26 mouse cellular contexts compared by ENCODE assay signal in the genomic region with DNA sequence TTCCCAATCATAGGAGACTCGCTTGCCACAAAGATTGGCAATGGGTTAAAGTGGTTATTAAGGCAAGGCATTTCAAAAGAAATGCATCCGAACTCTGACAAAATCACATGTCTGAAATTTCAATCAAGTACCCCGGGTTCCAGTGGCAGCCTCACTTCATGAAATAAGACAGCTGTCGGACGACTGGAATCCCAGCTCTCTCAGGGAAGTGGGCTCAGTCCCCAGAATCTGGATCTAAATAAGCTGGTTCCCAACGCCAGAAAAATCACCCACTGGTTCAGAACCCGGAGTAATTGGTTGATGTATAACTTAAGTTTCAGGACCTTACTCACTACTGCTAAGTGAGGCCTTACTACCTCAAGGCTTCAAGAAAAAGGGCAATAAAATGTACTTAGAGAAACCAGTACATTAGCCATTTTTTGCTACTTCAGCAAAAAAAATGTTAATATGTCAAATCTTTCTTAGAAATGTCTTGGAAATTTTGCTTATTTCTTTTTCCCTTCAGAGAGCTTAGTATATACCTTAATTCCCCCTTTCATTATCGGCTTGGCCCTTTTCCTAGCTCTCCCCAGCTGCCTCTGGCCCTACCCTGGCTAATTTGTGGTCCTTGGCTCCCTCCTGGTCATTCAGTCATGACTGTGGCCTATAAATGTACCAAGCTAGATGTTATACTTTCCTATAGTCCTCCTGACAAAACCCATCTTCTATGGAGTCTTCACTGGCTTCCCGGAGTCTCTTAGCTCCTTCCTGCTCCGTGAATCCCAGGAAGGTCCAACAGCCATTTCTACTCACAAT.
DNase-seq lines count a peak whose midpoint lies in the region; ATAC-seq and TF ChIP-seq lines count a peak whose summit lies in the region.
"Had no signal": no experiment of that assay in that cellular context is flagged by ENCODE, and none has a peak within 500 bp of the region (broad histone marks: within the 10 kb centered on the region; RNA-seq: fewer than 3 reads in every experiment).

No protein-coding gene starts in this region.

- peak; percentile 4 for DNase-seq in kidney, adult 2 months
- DNase-seq in kidney, adult 9 months = no peak
- DNase-seq in lung, postnatal 25 days (ENCODE audit: low spot score) = no peak
- DNase-seq in ES-E14 (ENCODE audit: low read depth, low spot score) (no peak), MN1 (ENCODE audit: low spot score) (peak; percentile 26)
- DNase-seq: adrenal gland, postnatal 14 days; B cell, adult 2 months; cerebellum, adult 11 months; cerebellum, adult 9-10 months; cerebellum, postnatal 36 days; retina, postnatal 1 day; right cerebral cortex, postnatal 14 days had no signal

- H3K9me3 ChIP-seq in lung, embryonic 15.5 days = no peaks in the 10 kb centered on the region
- no peaks in the 10 kb centered on the region for H3K9me3 ChIP-seq in ES-E14 (ENCODE audit: control insufficient read depth, insufficient read depth, low read depth, low read length)
- H3K9me3 ChIP-seq: G1E; heart, embryonic 10.5 days; limb, embryonic 12.5 days; liver, embryonic 15.5 days; megakaryocyte, embryonic 14.5 days; midbrain, embryonic 13.5 days; neural tube, embryonic 15.5 days; stomach, embryonic 15.5 days had no signal

- H3K4me3 ChIP-seq in kidney, adult 2 months (ENCODE audit: insufficient read depth, low read depth, low read length) = no peak overlapping the region
- H3K4me3 ChIP-seq in lung, embryonic 15.5 days = no peak overlapping the region
- H3K4me3 ChIP-seq in ES-E14 (ENCODE audit: insufficient read depth in 1 of 2, low read depth in 1 of 2, low read length in 2 of 2, poor library complexity in 1 of 2, severe bottlenecking in 1 of 2) = no peak overlapping the region
- H3K4me3 ChIP-seq: heart, embryonic 10.5 days; layer of hippocampus, adult 2 months; left cerebral cortex, adult 2 months; limb, embryonic 12.5 days; liver, embryonic 15.5 days; megakaryocyte, embryonic 14.5 days; midbrain, embryonic 13.5 days; neural tube, embryonic 15.5 days; stomach, embryonic 15.5 days had no signal

- no peaks in the 10 kb centered on the region for H3K36me3 ChIP-seq in kidney, adult 2 months (ENCODE audit: control insufficient read depth, insufficient read depth, low read length)
- no peaks in the 10 kb centered on the region for H3K36me3 ChIP-seq in lung, embryonic 15.5 days
- no peaks in the 10 kb centered on the region for H3K36me3 ChIP-seq in ES-E14 (ENCODE audit: control insufficient read depth, insufficient read depth, low read length, poor library complexity, severe bottlenecking)
- H3K36me3 ChIP-seq: G1E; heart, embryonic 10.5 days; limb, embryonic 12.5 days; liver, embryonic 15.5 days; midbrain, embryonic 13.5 days; neural tube, embryonic 15.5 days; stomach, embryonic 15.5 days had no signal

- H3K27ac ChIP-seq in kidney, adult 2 months (ENCODE audit: insufficient read depth, low read depth, low read length) = no peak overlapping the region
- peak overlapping the region; percentile 41; the same call in 1 of the 2 replicates for H3K27ac ChIP-seq in lung, embryonic 15.5 days
- H3K27ac ChIP-seq in ES-E14 (ENCODE audit: insufficient read depth, low read depth, low read length, poor library complexity, severe bottlenecking) = no peak overlapping the region
- H3K27ac ChIP-seq: heart, embryonic 10.5 days; hindbrain, embryonic 14.5 days; layer of hippocampus, adult 2 months; left cerebral cortex, adult 2 months; limb, embryonic 12.5 days; liver, embryonic 15.5 days; midbrain, embryonic 13.5 days; neural tube, embryonic 15.5 days; stomach, embryonic 15.5 days had no signal

- 64% methylated on average over 10 of the region's 10 CpGs for WGBS in kidney, adult 2 months
- 60% methylated on average over 10 of the region's 10 CpGs for WGBS in lung, embryonic 15.5 days

- no peak overlapping the region for H3K9ac ChIP-seq in lung, embryonic 15.5 days
- H3K9ac ChIP-seq in ES-E14 (ENCODE audit: insufficient read depth, low read depth, low read length, poor library complexity, severe bottlenecking) = no peak overlapping the region
- H3K9ac ChIP-seq: hindbrain, embryonic 14.5 days; limb, embryonic 12.5 days; liver, embryonic 15.5 days; midbrain, embryonic 13.5 days; neural tube, embryonic 15.5 days; stomach, embryonic 15.5 days had no signal

- no peak for ATAC-seq in lung, embryonic 15.5 days (ENCODE audit: borderline replicate concordance, extremely low read depth, low FRiP score, low TSS enrichment)
- ATAC-seq: forebrain, embryonic 14.5 days; intestine, postnatal 0 days; midbrain, embryonic 13.5 days had no signal

- no peak for TF ChIP-seq CTCF in kidney, adult 2 months (conservative IDR thresholded peaks at IDR 0.05; ENCODE audit: insufficient read depth, insufficient read length, low read depth, low read length)

- no peak for TF ChIP-seq POLR2A in kidney, adult 2 months (IDR thresholded peaks at IDR 0.05; ENCODE audit: low read depth, low read length)

- peak overlapping the region; percentile 35; the same call in 1 of the 2 replicates for H3K4me2 ChIP-seq in lung, embryonic 15.5 days
- H3K4me2 ChIP-seq: hindbrain, embryonic 14.5 days; limb, embryonic 12.5 days; liver, embryonic 15.5 days; midbrain, embryonic 13.5 days; neural tube, embryonic 15.5 days; stomach, embryonic 15.5 days had no signal

- H3K27me3 ChIP-seq in kidney, adult 2 months (replicated peaks; ENCODE audit: control insufficient read depth, insufficient read depth, low read length) = no peaks in the 10 kb centered on the region
- no peaks in the 10 kb centered on the region for H3K27me3 ChIP-seq in lung, embryonic 15.5 days
- H3K27me3 ChIP-seq: limb, embryonic 12.5 days; liver, embryonic 15.5 days; megakaryocyte, embryonic 14.5 days; midbrain, embryonic 13.5 days; neural tube, embryonic 15.5 days; stomach, embryonic 15.5 days had no signal

- in situ Hi-C loops in ES-E14 (cut with MboI; ENCODE audit: low sequenced_read_pairs in 2 of 2, unreplicated experiment in 2 of 2) = no loop called here

- H3K4me1 ChIP-seq in kidney, adult 2 months (ENCODE audit: control insufficient read depth, insufficient read depth, low read length) = no peaks in the 10 kb centered on the region
- H3K4me1 ChIP-seq in lung, embryonic 15.5 days = 0 out of 2 replicates have a peak, but pooled peaks cover 5% of the 10 kb centered on the region
- no peaks in the 10 kb centered on the region for H3K4me1 ChIP-seq in ES-E14 (ENCODE audit: control insufficient read depth in 2 of 2, insufficient read depth in 2 of 2, low read length in 2 of 2, poor library complexity in 1 of 2)
- H3K4me1 ChIP-seq: heart, embryonic 10.5 days; liver, embryonic 15.5 days; megakaryocyte, embryonic 14.5 days; midbrain, embryonic 13.5 days; neural tube, embryonic 15.5 days; stomach, embryonic 15.5 days had no signal

TF ChIP-seq in ES-E14, 5 proteins besides CTCF, POLR2A, EP300 and RAD21:
- TF ChIP-seq ZC3H11A (IDR thresholded peaks at IDR 0.05; ENCODE audit: borderline replicate concordance, low read depth, low read length) (no peak), MAFK (IDR thresholded peaks at IDR 0.05; ENCODE audit: insufficient read depth, low read depth, low read length) (peak; percentile 71)
TF ChIP-seq in ES-E14: peak in this region for 1.

Comparison
In these comparisons a context has a peak if more than half of its experiments do, and no peak if none do; other contexts are left out.
1. DNase-seq: peak in kidney, adult 2 months (single experiment) and MN1 (single experiment); none in kidney, adult 9 months (single experiment), lung, postnatal 25 days (single experiment) and ES-E14 (single experiment).